Mouse (Mus musculus): ENCODE data around the gene Clec12a.

Gene Clec12a

DNA sequence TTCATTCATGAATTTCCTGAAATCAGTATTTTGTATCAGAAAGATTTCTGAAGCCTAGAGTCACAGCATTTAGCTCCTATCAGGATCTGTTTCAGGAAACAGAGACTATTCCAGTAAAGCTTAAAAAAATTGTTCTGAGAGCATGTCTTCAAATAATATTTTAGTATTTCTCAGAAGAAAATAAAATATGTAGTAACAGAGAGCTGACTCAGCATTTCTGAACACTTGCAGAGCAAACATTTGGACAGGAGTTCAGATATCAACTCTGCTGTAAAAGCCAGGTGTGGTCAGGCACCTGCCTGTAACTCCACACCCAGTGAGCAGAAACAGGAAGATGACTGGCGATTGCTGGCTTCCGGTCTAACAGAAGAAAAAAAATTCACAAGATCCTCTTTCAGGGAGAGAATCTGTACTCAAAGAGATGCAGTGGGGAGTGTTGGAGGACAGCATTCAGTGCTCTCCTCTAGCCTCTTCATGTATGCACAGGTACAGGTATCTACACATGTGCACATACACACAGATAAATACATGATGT, 32.5 kb downstream of the Clec12a start:
- DNase-seq (ENCODE audit: low read depth, low spot score), result no peak

DNA sequence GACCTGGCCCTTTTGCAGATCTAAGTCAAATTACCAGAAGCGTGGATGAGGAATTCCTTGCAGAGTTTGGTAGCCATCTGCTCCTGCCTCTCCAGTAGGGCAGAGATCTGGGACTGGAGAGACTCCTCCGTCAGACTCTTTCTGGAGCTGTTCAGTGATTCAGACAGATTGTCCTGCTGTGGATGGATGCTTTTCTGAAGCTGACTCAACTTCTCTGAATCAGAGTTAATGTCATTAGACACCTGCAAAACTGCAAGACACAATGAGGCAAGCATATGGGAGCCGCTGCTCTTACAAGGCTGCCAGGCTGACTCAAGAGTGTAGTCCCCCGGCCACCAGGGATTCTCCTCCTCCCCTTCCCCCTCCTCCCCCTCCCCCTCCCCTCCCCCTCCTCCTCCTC, 38.0 kb downstream of the Clec12a start:
- DNase-seq (ENCODE audit: low read depth, low spot score), result no peak

DNA sequence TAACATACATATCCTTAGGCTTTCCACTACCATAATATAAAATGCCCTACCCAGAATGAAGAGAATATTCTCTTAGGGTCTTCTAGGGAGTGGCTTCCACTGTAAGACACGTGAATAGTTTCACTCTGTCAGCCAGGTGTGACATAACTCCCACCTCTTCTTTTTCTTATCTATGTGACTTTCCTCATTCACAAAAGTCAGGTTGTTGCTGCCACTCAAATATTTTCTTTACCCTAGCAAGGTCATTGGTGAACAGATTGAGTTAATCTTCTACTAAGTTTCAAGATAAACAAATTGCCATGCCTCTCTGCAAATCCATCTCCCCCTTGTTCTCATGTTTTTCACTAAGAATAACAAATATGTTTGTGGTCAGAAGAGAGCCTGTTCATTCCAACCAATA, 39.2 kb downstream of the Clec12a start:
- no peak for DNase-seq (ENCODE audit: low read depth, low spot score)

GRCm38 (mm10) chr6:129383466-129383865, 41.0 kb downstream of the Clec12a start:
- DNase-seq (ENCODE audit: low read depth, low spot score), result no peak

DNA sequence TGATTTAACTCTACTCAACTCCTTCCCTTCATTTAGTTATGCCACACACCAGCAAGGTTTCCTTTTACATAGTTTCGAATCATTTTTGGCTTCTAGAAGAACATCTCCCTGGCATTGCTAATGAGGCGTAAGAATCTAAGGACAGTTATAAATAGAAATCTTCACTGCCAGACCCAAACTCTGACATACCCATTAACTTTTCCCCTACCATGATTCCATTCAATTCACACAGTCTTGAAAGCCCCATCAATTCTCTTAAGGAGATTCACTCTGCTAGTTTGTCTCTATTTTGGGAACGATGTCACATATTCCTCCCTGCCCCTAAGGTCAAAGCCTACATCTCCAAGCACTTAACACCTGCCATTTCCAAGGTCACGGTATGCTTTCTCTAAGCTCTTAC, 42.5 kb downstream of the Clec12a start:
- DNase-seq (ENCODE audit: low read depth, low spot score), result no peak

DNA sequence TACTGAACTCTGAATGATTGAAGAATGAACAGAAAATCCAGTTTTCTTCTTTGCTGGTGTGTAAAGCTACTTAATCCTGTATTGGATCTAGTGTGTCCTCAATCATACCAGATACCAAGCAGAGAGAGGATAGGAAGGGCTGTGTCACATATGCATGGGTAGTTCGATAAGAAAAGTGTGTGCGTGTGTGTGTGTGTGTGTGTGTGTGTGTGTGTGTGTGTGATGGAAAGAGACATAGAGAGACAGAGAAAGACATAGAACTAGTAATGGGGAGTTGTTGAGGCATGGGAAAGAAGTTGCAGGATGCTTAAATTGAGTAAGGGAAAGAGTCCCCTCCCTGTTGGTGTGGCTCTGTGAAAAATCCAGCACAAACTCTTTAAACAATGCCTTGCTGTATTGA, 43.3 kb downstream of the Clec12a start, which contains the start of gene Clec12b:
Gene Clec12b, minus strand, starts transcription at position 101 of the 400 bp plus-strand sequence.
- no peak for DNase-seq (ENCODE audit: low read depth, low spot score)

DNA sequence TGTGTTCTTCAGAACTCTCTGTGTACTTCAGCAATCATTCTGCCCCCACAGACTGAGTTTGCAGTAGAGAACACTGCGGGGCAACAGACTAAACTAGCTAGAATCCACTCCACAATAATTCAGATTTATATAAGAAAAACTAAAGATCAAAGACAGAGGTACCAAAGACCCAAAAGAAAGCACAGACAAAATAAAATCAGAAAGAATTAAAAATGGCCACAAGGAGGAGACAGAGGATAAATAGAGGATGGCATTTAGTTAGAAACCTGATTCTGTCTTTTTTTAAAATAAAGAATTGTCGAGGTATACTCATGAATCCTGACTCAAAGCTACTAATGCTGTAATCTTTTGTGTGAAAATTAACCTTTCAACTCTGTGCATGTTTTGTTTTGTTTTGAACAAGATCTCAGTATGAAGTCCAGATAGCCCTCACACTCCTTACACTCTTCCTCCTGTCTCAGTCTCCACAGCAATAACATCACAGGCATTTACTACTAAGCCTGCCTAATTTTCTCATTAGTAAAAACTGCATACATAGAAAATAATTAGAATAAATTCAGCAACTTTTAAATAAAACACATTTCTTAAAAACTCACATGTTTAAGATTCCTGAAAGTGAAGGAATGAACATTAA, 50.7 kb downstream of the Clec12a start:
- DNase-seq (ENCODE audit: low read depth, low spot score), result no peak

DNA sequence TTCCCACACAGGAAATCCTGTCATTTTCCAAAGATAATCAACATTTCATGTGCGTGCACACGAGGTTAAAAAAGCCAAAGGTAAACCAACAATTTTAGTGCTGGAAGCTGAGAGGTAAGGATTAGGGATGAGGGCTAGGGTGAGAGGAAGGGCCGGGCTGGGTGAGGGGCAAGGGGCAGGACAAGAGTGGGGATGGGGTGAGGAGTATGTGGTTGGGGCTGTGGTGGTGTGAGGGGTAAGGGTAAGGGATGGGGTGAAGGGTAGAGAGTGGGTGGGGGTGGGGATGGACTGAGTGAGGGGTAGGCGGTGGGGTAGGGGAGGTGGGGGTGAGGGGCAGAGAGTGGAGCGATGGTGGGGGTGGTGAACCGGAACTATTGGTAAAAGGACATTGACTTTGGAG, 51.2 kb downstream of the Clec12a start:
- no peak for DNase-seq (ENCODE audit: low read depth, low spot score)

GRCm38 (mm10) chr6:129396997-129397396, 54.5 kb downstream of the Clec12a start, which contains the start of gene Clec1b:
Gene Clec1b (plus strand): TSS chr6:129397297.
- no peak for DNase-seq (ENCODE audit: low read depth, low spot score)

DNA sequence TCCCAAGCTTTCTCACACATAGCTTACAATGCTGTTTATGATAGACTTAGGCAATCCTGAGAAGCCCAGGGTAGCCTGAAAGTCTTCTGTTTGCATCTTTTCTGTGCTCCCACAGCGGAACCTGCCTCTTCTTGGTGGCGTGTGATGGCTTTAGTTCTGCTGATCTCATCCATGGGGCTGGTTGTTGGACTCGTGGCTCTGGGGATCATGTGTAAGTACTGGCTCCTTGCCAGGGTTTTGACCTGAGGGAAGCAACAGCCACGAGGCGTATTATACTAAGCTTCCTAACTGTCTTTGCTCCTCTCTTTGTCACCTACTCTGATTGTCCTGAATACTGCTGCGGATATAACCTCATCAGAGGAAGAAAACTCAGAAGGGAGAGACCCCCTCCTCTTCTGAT, 57.5 kb downstream of the Clec12a start:
- no peak for DNase-seq (ENCODE audit: low read depth, low spot score)

DNA sequence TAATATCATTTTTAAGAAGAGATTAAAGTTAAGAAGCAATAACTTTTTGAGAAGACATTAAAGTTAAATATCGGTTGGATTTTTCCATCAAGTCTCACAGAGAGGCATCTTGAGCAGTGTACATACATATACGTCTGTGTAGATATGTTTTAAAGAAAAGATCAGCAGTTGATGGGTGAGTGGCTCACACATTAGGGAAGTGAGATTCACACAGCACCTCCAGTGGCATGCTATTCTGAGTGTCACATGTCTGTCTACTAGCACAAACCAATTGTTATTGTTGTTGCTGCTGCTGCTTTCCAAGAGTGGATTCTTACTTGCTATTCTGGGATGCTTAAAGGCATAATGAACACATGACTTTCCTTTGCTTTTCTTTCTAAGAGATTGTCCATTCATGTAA, 59.9 kb downstream of the Clec12a start:
- DNase-seq (ENCODE audit: low read depth, low spot score), result no peak

DNA sequence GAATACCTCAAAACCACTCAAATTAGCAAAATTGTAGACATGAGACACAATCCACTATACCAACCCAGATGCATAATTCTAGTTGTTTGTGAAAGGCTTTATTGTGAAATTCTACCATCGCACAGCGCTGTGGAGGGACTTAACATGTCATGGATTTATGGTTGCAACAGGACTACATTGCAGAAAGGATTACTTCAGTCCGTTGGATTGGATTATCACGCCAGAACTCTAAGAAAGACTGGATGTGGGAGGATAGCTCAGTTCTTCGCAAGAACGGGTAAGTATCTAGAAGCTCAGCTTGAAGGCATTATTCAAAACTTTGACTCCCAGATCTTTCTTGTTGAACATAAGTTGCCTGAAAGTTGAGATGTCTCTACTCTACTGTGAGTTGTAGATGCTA, 60.9 kb downstream of the Clec12a start:
- no peak for DNase-seq (ENCODE audit: low read depth, low spot score)

DNA sequence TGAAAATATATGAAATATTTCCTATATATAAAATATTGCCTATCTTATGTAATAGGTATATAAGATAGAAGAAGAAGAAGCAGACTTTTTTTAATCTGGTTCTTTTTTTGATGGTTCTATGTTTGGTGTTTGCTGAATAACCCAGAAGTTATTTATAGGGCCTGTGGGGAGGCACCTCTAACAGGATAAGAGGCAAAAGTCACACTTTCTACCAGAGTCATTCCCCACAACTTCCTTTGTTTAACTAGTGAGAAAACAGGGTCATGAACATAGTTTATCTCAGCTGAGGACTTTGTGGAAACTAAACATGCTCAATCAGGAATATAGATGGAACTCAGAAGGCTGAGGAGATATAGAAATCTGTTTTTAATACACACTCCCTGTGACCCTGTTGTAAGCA, 63.5 kb downstream of the Clec12a start:
- no peak for DNase-seq (ENCODE audit: low read depth, low spot score)

DNA sequence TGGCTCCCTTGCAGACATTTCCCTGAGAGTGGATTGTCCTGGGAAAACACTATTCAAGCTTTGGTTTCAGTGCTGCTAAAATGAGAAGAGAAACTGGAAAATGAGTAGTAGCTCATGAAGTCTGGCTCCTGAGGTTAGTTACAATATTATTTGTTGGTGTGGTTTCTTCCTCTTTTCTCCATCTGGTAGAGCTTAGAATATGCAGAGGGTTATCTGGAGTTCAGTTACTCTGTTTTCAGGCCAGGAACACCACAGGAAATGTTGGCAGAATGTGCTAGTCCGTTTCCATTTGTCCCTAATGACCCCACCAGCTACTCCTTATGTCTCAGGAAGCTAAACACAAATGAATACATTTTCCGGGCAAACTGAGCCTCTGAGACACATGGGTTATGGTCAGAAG, 64.8 kb downstream of the Clec12a start:
- DNase-seq (ENCODE audit: low read depth, low spot score), result no peak

- DNase-seq (ENCODE audit: low read depth, low spot score), result no peak
Observed at GRCm38 (mm10) chr6:129408562-129408961, 66.1 kb downstream of the Clec12a start, which contains the start of gene Clec9a. Gene Clec9a (plus strand): TSS chr6:129408862.

DNA sequence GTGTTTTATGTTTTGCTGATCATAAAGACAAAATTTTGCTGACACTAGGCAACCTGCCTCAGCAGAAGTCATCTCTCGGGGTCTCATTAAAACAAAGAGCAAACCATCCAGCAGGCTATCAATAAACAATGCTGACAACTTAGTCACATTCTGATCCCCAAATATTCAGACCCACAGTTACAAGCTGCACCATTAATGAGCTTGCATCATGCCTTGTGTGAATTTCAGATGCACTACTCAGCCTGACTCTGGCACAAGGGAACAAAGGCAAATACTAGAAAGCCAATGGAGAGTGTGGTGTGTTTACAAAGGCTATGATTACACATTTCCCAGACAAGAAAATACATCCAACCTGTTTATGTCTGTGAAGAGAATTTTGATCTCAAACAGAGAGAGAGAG, 71.7 kb downstream of the Clec12a start:
- no peak for DNase-seq (ENCODE audit: low read depth, low spot score)

Measured in forelimb bud, embryonic 11.5 days (tissue).